Mouse (Mus musculus): ENCODE results near the gene Gsk3b. TPM values are rescaled to one million over a fixed set of nuclear protein-coding genes. Genes with fewer than 3 reads are reported as not detected.
A peak's percentile ranks its signal among the peaks of the same experiment; 100 is the strongest.

Gene Gsk3b
- polyA plus RNA-seq, 1 experiment from 2014 or later = 139 TPM

GRCm38 (mm10) chr16:38089447-38090170, 808 bp downstream of the Gsk3b start:
- WGBS = under 1% methylated on average over 56 of the region's 76 CpGs
- H3K4me1 ChIP-seq = peaks cover 21% of the 10 kb centered on the region
- H3K36me3 ChIP-seq = no peaks in the 10 kb centered on the region
- H3K9me3 ChIP-seq (replicated peaks) = no peaks in the 10 kb centered on the region
- H3K9ac ChIP-seq = peak overlapping the region; percentile 98
- H3K27me3 ChIP-seq = no peaks in the 10 kb centered on the region
- H3K4me2 ChIP-seq (replicated peaks) = peak overlapping the region; percentile 90
- H3K4me3 ChIP-seq = peak overlapping the region; percentile 89
- ATAC-seq (ENCODE audit: low FRiP score) = peak; percentile 3; the same call in 1 of the 2 replicates
- H3K27ac ChIP-seq = peak overlapping the region; percentile 100

- no peaks in the 10 kb centered on the region for H3K9me3 ChIP-seq (replicated peaks)
- peak overlapping the region; percentile 90 for H3K4me2 ChIP-seq (replicated peaks)
- H3K4me1 ChIP-seq = peaks cover 29% of the 10 kb centered on the region
- H3K9ac ChIP-seq = peak overlapping the region; percentile 98
- WGBS = under 1% methylated on average over 17 of the region's 17 CpGs
- no peak for ATAC-seq (ENCODE audit: low FRiP score)
- H3K36me3 ChIP-seq = no peaks in the 10 kb centered on the region
- peak overlapping the region; percentile 89 for H3K4me3 ChIP-seq
- H3K27ac ChIP-seq = peak overlapping the region; percentile 100
- H3K27me3 ChIP-seq = no peaks in the 10 kb centered on the region
These were observed 1.7 kb downstream of the Gsk3b start for GRCm38 (mm10) chr16:38090341-38091005.

GRCm38 (mm10) chr16:38091041-38091440, 2.2 kb downstream of the Gsk3b start:
- Histone ChIP-seq H3K9ac (peak overlapping the region; percentile 98), H3K27me3 (no peaks in the 10 kb centered on the region), H3K4me3 (peak overlapping the region; percentile 89), H3K4me2 (replicated peaks) (peak overlapping the region; percentile 90), H3K27ac (peak overlapping the region; percentile 100; the same call in 1 of the 2 replicates), H3K9me3 (replicated peaks) (no peaks in the 10 kb centered on the region), H3K4me1 (peaks cover 35% of the 10 kb centered on the region), H3K36me3 (no peaks in the 10 kb centered on the region)
- under 1% methylated on average over 5 of the region's 5 CpGs for WGBS
- no peak for ATAC-seq (ENCODE audit: low FRiP score)

- Histone ChIP-seq H3K36me3 (no peaks in the 10 kb centered on the region), H3K4me3 (peak overlapping the region; percentile 89), H3K27ac (no peak overlapping the region), H3K4me1 (peaks cover 34% of the 10 kb centered on the region), H3K27me3 (no peaks in the 10 kb centered on the region), H3K9ac (peak overlapping the region; percentile 98), H3K9me3 (replicated peaks) (no peaks in the 10 kb centered on the region), H3K4me2 (replicated peaks) (peak overlapping the region; percentile 90)
- no peak for ATAC-seq (ENCODE audit: low FRiP score)
- WGBS = 17% methylated on average over 5 of the region's 5 CpGs
These were observed 2.9 kb downstream of the Gsk3b start for GRCm38 (mm10) chr16:38091706-38092105.

GRCm38 (mm10) chr16:38092598-38092997, 3.8 kb downstream of the Gsk3b start:
- Histone ChIP-seq H3K27me3 (no peaks in the 10 kb centered on the region), H3K36me3 (no peaks in the 10 kb centered on the region), H3K9ac (peak overlapping the region; percentile 79), H3K9me3 (replicated peaks) (no peaks in the 10 kb centered on the region), H3K4me2 (replicated peaks) (peak overlapping the region; percentile 90), H3K4me3 (peak overlapping the region; percentile 62), H3K27ac (peak overlapping the region; percentile 48; the same call in 1 of the 2 replicates), H3K4me1 (peaks cover 36% of the 10 kb centered on the region)
- no peak for ATAC-seq (ENCODE audit: low FRiP score)
- WGBS = 6% methylated on average over 4 of the region's 4 CpGs

GRCm38 (mm10) chr16:38095181-38095851, 6.5 kb downstream of the Gsk3b start:
- Histone ChIP-seq H3K27ac (no peak overlapping the region), H3K9me3 (replicated peaks) (no peaks in the 10 kb centered on the region), H3K9ac (no peak overlapping the region), H3K4me1 (peaks cover 40% of the 10 kb centered on the region), H3K4me2 (replicated peaks) (peak overlapping the region; percentile 90), H3K36me3 (peaks cover 5% of the 10 kb centered on the region), H3K4me3 (peak overlapping the region; percentile 18), H3K27me3 (no peaks in the 10 kb centered on the region)
- ATAC-seq (ENCODE audit: low FRiP score) = no peak
- WGBS = 85% methylated on average over 5 of the region's 5 CpGs

GRCm38 (mm10) chr16:38097521-38097920, 8.7 kb downstream of the Gsk3b start:
- no peak for ATAC-seq (ENCODE audit: low FRiP score)
- Histone ChIP-seq H3K4me2 (replicated peaks) (peak overlapping the region; percentile 17; the same call in 1 of the 2 replicates), H3K36me3 (peaks cover 5% of the 10 kb centered on the region), H3K4me1 (peaks cover 40% of the 10 kb centered on the region), H3K27ac (no peak overlapping the region), H3K4me3 (no peak overlapping the region), H3K9me3 (replicated peaks) (no peaks in the 10 kb centered on the region), H3K27me3 (no peaks in the 10 kb centered on the region), H3K9ac (no peak overlapping the region)
- WGBS = 79% methylated on average over 9 of the region's 9 CpGs

- Histone ChIP-seq H3K4me2 (replicated peaks) (no peak overlapping the region), H3K4me3 (no peak overlapping the region), H3K27me3 (no peaks in the 10 kb centered on the region), H3K4me1 (peaks cover 28% of the 10 kb centered on the region), H3K36me3 (peaks cover 5% of the 10 kb centered on the region), H3K27ac (no peak overlapping the region), H3K9me3 (replicated peaks) (no peaks in the 10 kb centered on the region), H3K9ac (no peak overlapping the region)
- no peak for ATAC-seq (ENCODE audit: low FRiP score)
These were observed 10.5 kb downstream of the Gsk3b start for GRCm38 (mm10) chr16:38099325-38099724.

- H3K27ac ChIP-seq = no peak overlapping the region
- H3K4me2 ChIP-seq (replicated peaks) = no peak overlapping the region
- WGBS = 90% methylated on average over 2 of the region's 2 CpGs
- peaks cover 5% of the 10 kb centered on the region for H3K36me3 ChIP-seq
- ATAC-seq (ENCODE audit: low FRiP score) = no peak
- H3K9me3 ChIP-seq (replicated peaks) = no peaks in the 10 kb centered on the region
- H3K4me1 ChIP-seq = peaks cover 17% of the 10 kb centered on the region
- no peaks in the 10 kb centered on the region for H3K27me3 ChIP-seq
- H3K9ac ChIP-seq = no peak overlapping the region
- H3K4me3 ChIP-seq = no peak overlapping the region
These were observed 11.8 kb downstream of the Gsk3b start for GRCm38 (mm10) chr16:38100569-38100968.

- 92% methylated on average over 2 of the region's 2 CpGs for WGBS
- Histone ChIP-seq H3K4me1 (no peaks in the 10 kb centered on the region; the same call in 1 of the 2 replicates), H3K9ac (no peak overlapping the region), H3K36me3 (no peaks in the 10 kb centered on the region), H3K27ac (no peak overlapping the region), H3K4me3 (no peak overlapping the region), H3K4me2 (replicated peaks) (no peak overlapping the region), H3K27me3 (no peaks in the 10 kb centered on the region), H3K9me3 (replicated peaks) (no peaks in the 10 kb centered on the region)
- ATAC-seq (ENCODE audit: low FRiP score) = no peak
These were observed 16.7 kb downstream of the Gsk3b start for GRCm38 (mm10) chr16:38105453-38105852.

- no peaks in the 10 kb centered on the region for H3K9me3 ChIP-seq (replicated peaks)
- no peak overlapping the region for H3K4me2 ChIP-seq (replicated peaks)
- H3K36me3 ChIP-seq = no peaks in the 10 kb centered on the region
- no peak for ATAC-seq (ENCODE audit: low FRiP score)
- H3K27me3 ChIP-seq = no peaks in the 10 kb centered on the region
- no peak overlapping the region for H3K4me3 ChIP-seq
- H3K27ac ChIP-seq = no peak overlapping the region
- H3K9ac ChIP-seq = no peak overlapping the region
- 95% methylated on average over 3 of the region's 3 CpGs for WGBS
- H3K4me1 ChIP-seq = no peaks in the 10 kb centered on the region; the same call in 1 of the 2 replicates
These were observed 17.7 kb downstream of the Gsk3b start for GRCm38 (mm10) chr16:38106542-38106941.

- Histone ChIP-seq H3K36me3 (peaks cover 10% of the 10 kb centered on the region; the same call in 1 of the 2 replicates), H3K27me3 (no peaks in the 10 kb centered on the region), H3K9ac (no peak overlapping the region), H3K4me3 (no peak overlapping the region), H3K9me3 (replicated peaks) (no peaks in the 10 kb centered on the region), H3K27ac (no peak overlapping the region), H3K4me2 (replicated peaks) (no peak overlapping the region), H3K4me1 (no peaks in the 10 kb centered on the region)
- no peak for ATAC-seq (ENCODE audit: low FRiP score)
- WGBS = 85% methylated on average over 9 of the region's 9 CpGs
These were observed 21.2 kb downstream of the Gsk3b start for GRCm38 (mm10) chr16:38110001-38110400.

Measured in hindbrain, embryonic 12.5 days (tissue).